Mouse (Mus musculus): ENCODE data around the gene Mpst.

DNA sequence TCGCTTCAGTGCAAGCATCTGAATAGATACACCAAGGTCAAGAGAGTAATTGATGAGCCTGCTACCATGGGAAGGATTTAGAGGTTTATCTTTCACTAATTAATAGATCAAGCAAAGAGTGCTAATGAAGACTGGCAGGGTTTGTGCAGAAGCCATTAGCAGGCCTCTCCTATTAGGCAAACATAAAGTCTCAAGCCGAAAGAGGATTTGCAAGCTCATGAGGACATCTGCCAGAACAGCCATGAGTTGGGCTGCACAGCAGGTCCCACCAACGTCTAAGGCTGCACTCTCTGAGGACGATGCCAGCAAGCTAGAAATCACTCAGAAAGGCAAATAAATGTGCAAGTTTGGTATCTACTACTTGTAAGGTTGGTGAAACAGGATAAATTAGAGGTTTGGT is 25.5 kb upstream of the Mpst start:
- TF ChIP-seq POLR2A (IDR thresholded peaks at IDR 0.05; ENCODE audit: low read depth, low read length) (no peak), CTCF (IDR thresholded peaks at IDR 0.05; ENCODE audit: borderline replicate concordance, insufficient read depth, low read length) (no peak)
